8 mouse cellular contexts compared by ENCODE assay signal in the genomic region with DNA sequence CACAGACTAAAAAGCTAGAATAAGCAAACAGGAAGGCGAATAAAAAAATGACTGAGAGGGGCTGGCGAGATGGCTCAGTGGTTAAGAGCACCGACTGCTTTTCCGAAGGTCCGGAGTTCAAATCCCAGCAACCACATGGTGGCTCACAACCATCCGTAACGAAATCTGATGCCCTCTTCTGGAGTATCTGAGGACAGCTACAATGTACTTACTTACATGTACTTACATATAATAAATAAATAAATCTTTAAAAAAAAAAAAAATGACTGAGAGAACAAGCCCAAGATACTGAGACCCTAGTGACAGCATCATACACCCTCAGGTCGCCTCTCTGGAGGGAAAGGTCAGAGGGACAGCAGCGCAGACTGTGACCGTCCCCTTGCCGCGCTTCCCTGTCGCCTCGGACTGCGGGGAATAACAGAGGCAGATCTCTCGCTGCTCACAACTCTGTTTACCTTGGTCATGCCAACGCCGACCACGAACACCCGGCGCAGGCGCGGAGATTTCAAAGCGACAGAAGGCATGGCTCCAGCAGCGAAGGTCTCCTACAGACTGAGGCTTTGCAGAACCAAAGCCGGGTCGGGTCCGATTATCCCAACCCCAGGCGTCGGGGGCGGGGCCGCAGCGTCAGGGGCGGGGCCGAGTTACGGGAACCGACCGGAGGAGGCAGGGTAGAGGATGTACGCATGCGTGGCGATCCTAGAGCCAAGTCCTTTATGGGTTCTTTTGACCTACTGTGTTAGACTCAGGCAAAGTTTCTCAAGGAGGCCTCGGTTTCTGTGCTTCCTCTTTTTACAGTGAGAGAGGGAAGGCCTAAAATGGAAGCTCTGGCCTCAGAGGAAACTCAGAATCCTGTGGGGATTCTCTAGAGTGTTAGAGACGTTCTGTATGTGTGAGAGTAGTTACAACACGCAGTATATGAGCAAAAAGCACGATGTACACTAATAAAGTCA. TPM values are rescaled to one million over a fixed set of nuclear protein-coding genes. Genes with fewer than 3 reads are reported as not detected.
A peak's percentile ranks its signal among the peaks of the same experiment; 100 is the strongest.
DNase-seq lines count a peak whose midpoint lies in the region; ATAC-seq and TF ChIP-seq lines count a peak whose summit lies in the region.

No protein-coding gene starts in this region.

- CTCF ChIA-PET in Patski (lab: Charles Lee): interaction anchor here (0.9 kb wide), 1 partner anchor 12 kb away, joined by 3 read pairs; no protein-coding TSS in a partner anchor

- H3K4me2 ChIP-seq in hindbrain, embryonic 15.5 days: peak overlapping the region; percentile 58

- POLR2A ChIA-PET in Patski (lab: Charles Lee): no interaction called here

- no peak for TF ChIP-seq CTCF in Patski (IDR thresholded peaks at IDR 0.05)

- in situ Hi-C loops in Patski (cut with MboI; ENCODE audit: low pct_unique_long_range_greater_than_20kb): no loop called here

- peak overlapping the region; percentile 52 for H3K27ac ChIP-seq in hindbrain, embryonic 15.5 days (replicated peaks)

- DNase-seq in Patski (ENCODE audit: low read depth, low spot score): peak; percentile 12
- DNase-seq in cerebellum, postnatal 14 days: peak; percentile 96
- DNase-seq in frontal cortex, postnatal 25 days (ENCODE audit: low spot score in 2 of 2): peak; percentile 79 to 94
- peak; percentile 85 for DNase-seq in left cerebral cortex, adult 11 months (ENCODE audit: low spot score)
- DNase-seq in lung, postnatal 4 days: peak; percentile 94 to 95
- peak; percentile 84 for DNase-seq in retina, postnatal 7 days (ENCODE audit: low read depth, low spot score)
- DNase-seq in urinary bladder, adult 2 months (ENCODE audit: low spot score): peak; percentile 85

- H3K9ac ChIP-seq in hindbrain, embryonic 15.5 days: peak overlapping the region; percentile 41

- H3K36me3 ChIP-seq in hindbrain, embryonic 15.5 days: no peaks in the 10 kb centered on the region

- peak overlapping the region; percentile 45 for H3K4me3 ChIP-seq in hindbrain, embryonic 15.5 days

- ATAC-seq in Patski: no peak
- ATAC-seq in hindbrain, embryonic 15.5 days (ENCODE audit: low FRiP score, low read depth): peak; percentile 93

- 12% methylated on average over 45 of the region's 45 CpGs for WGBS in hindbrain, embryonic 15.5 days

- H3K9me3 ChIP-seq in hindbrain, embryonic 15.5 days: no peaks in the 10 kb centered on the region

- 0 out of 2 replicates have a peak, but pooled peaks cover 4% of the 10 kb centered on the region for H3K4me1 ChIP-seq in hindbrain, embryonic 15.5 days (replicated peaks)

- H3K27me3 ChIP-seq in Patski: no peaks in the 10 kb centered on the region
- no peaks in the 10 kb centered on the region for H3K27me3 ChIP-seq in hindbrain, embryonic 15.5 days

RNA-seq across cellular contexts. Expression of gene Podn, which starts 22.0 kb away (rescaled TPM):
- polyA plus RNA-seq in Patski (2021): 2.4 TPM
- 0.69 and 0.83 TPM in 2 replicates for polyA plus RNA-seq in hindbrain, embryonic 15.5 days (2015; fragmentation: Nextera tagmentation; extraction: Ambion mirVana)
- 93.0 and 110 TPM in 2 replicates for polyA plus RNA-seq in urinary bladder, adult 2 months (2012; rRNA removed)

RNA-seq across cellular contexts. Expression of gene Scp2, which starts 26.6 kb away (rescaled TPM):
- 105 TPM for polyA plus RNA-seq in Patski (2021)
- polyA plus RNA-seq in hindbrain, embryonic 15.5 days (2015; fragmentation: Nextera tagmentation; extraction: Ambion mirVana): 218 and 220 TPM in 2 replicates
- polyA plus RNA-seq in urinary bladder, adult 2 months (2012; rRNA removed): 423 and 476 TPM in 2 replicates

RNA-seq across cellular contexts. Expression of gene Echdc2, which starts 47.0 kb away (rescaled TPM):
- polyA plus RNA-seq in Patski (2021): 32.2 TPM
- polyA plus RNA-seq in hindbrain, embryonic 15.5 days (2015; fragmentation: Nextera tagmentation; extraction: Ambion mirVana): 11.4 and 12.7 TPM in 2 replicates
- polyA plus RNA-seq in urinary bladder, adult 2 months (2012; rRNA removed): 98.2 and 167 TPM in 2 replicates

Comparison
In these comparisons a context has a peak if more than half of its experiments do, and no peak if none do; other contexts are left out.
1. DNase-seq: peak in every context shown above with its lines; median percentile 96 in cerebellum, postnatal 14 days; 94 in lung, postnatal 4 days; 86 in frontal cortex, postnatal 25 days; 85 in left cerebral cortex, adult 11 months; 85 in urinary bladder, adult 2 months; 84 in retina, postnatal 7 days; 12 in Patski.
2. RNA of gene Podn, which starts 22.0 kb away (polyA plus RNA-seq): 93.0 to 110 TPM in urinary bladder, adult 2 months; 2.4 TPM in Patski (single experiment) and 0.69 to 0.83 TPM in hindbrain, embryonic 15.5 days; every median in the first group is over 10 times any median in the second.